Mouse (Mus musculus) induced T-regulatory cell, adult 2 months (primary cell): ENCODE data around the gene Tchhl1.

Experiments used
- DNase-seq: peaks from one replicate; pipeline ENCODE4 v3.0.0-alpha.2; 2012; ENCODE audit warnings: low read depth

The Tchhl1 gene

DNA sequence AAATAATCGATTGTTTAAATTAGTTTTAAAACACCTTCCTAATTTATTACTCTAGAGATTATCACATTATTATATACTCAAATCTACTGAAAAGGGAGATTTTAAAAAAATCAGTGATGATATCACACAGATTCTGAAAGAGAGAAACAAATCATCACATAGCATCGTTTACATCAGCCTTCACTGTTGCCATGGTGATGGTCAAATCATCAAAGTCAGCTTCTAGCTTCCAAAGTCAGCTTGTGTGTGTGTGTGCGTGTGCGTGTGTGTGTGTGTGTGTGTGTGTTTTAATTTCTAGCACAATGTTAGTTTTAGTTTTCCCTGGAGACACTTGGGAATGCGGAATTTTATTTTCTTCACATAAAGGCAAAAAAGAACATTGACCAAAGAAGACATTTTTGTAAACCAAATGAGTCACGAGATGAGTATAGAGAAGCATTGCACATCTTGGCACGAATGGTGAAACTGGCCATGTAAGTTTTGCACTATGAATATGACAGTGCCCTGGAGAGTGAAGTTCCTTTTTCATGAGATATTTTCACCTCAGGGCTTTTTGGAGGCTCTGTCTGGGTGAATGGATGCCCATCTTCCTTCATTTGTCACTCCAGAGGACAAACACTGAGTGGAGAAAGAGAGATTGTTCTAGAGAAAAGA lies 36.1 kb downstream of the Tchhl1 start:
- DNase-seq: peak; percentile 76

DNA sequence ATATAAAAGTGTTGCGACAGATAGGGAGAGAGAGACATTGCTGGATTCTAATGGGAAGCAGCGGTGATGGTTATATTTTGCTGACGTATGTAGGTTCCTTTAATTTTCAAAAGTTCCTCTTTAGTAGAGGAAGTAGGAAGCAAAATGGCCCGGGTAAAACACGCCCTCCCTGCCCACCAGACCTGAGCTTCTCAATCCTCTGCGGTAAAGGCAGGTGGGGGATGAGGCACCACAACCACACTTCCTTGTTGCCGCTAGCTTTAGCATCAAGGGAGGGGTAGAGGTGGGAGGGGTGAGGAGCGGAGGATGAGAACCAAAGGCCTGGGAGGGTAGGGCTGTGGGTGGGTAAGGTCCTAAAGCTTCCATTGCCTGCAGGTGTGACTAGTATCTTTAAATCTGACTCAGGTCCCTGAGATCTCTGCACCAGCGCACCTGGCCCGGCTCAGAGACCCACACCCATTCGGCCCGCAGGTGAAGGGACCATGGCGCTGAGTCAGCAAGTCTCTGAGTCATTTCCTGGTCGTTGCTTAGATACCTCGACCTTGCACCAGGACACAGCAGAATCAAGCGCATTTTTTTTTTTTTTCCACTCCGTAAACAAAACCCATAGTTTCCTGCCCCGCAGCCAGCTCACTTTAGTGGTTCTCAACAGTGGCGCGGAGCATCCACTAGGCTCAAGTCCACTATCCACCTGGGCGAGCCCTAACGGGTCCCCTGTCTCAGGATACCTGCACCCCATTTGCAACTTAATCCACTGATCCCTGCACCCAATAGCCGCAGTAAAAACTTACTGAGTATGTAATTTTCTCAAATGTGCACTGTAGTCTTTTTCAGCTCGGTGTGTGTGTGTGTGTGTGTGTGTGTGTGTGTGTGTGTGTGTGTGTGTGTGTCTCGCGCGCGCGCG lies 37.7 kb downstream of the Tchhl1 start:
- DNase-seq: peak; percentile 97

DNA sequence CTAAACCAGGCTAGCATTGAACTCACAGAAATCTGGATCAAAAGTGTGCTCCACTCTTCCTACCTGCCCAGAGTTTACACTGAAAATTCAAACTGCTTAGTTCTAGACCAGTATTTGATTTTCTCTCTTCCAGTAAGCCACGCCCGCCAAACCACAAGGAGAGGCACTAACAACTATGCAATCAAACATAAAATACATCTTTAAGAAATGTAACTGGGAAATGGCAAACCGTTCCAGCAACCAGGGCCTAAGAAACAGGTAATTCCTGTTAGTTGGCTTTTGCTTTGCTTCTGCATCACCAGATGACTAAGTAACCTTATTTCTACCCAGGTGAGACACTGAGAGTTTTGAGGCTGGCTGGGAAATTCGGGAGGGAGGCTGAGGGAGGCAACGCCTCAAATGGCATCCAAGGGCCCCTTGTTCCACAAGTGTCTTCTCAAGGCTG lies 38.3 kb downstream of the Tchhl1 start:
- DNase-seq: peak; percentile 74

DNA sequence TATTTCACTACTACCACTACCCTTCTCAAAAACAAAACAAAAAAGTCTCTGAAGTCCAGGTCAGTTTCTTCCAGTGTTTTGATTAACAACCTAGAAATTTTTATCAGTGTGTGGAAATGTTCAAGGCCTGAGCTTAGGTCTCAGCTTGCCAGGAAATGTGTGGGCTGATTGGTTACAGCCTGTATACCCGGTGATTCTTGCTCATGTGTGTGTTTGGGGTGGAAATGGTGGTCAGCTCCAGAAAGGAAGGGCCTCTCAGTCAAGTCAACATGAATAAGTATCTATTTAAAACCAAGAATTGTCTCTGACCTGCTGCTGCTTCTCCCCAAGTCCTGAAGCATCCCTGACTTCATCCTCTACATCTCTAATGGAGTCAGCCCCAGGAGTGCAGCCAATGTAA lies 40.7 kb downstream of the Tchhl1 start:
- DNase-seq: peak; percentile 50

DNA sequence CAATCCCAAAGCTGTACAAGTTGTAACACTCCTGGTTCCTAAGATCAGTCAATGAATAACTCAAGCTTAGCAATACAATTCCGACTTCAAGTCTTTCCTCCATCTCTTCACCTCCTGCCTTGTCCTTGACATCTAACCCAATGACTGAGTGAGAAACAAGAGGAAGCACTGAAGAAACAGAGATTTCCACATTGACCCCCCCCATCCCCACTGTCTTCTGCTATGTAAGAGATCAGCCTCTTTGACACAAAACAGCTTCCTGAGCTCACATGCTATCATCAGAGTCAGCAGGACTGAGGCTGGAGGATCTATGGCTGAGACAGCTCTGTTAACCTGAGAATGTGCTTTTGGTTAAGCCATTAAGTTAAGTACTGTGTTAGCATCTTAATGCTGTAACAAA lies 42.5 kb downstream of the Tchhl1 start:
- no peak for DNase-seq

DNA sequence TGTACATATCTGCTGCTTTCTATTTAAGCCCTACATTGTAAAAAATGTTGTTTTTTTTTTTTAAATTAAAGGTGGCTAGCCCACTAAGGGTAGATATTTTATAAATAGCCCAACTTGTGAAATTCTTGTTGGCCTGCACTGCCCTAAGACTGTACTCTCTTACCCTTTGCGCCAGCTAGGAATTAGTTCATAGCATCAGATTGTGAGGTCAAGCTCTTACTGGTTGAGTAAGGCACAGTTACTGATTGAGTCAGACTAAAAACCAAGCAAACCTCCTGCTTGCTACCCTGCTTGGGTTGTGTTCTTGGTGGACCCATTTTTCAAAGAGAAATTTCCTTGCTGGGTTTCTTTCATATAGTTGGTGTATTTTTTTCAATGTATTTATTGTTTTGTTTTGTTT lies 43.2 kb downstream of the Tchhl1 start:
- DNase-seq: no peak

DNA sequence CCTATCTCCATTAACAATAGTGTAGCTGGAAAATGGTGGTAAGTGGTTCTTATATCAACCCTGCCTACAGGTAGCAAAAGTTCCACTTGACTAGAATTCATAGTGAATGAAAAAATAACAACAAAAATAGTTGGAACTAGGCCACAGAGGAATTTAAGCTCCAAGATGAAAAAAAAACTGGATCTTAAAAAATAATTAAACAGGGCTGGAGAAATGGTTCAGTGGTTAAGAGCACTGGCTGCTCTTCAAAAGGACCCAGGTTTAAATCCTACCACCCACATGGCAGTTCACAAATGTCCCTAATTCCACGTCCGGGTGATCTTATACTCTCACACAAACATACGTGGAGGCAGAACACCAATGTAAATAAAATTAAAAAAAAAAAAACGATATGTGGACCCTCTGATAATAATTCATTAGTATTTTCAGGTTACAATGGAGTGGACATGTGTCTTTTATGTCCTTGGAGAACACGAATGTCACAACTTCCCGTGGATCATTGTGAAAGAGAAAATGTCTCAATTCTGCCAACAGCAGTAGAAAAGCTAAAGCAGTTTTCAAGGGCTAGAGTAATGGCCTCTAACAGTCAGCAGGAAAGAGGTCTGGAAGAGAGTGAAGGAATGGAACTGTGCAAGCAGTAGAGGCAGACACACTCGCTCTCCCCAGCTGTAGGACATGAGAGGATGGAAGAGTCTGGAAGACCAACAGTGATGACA lies 44.0 kb downstream of the Tchhl1 start:
- DNase-seq: no peak

DNA sequence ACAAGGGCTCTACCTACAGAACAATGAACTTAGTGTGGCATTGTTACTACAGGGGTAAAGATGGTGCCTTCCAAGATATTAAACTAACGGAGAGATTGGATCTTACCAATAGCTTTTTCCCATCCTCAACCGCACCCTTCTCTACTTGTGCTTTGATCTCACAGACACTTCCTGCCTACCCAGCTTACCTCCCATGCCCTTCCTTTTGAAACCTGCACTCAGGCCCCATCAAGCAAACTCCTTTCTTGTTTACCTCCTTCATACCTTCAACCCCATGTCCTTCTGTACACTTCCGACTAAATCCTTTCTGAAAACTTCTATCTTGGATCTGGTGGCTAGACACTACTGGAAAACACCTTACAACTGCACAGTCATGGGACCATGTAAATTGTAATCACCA lies 46.1 kb downstream of the Tchhl1 start:
- peak; percentile 64 for DNase-seq

DNA sequence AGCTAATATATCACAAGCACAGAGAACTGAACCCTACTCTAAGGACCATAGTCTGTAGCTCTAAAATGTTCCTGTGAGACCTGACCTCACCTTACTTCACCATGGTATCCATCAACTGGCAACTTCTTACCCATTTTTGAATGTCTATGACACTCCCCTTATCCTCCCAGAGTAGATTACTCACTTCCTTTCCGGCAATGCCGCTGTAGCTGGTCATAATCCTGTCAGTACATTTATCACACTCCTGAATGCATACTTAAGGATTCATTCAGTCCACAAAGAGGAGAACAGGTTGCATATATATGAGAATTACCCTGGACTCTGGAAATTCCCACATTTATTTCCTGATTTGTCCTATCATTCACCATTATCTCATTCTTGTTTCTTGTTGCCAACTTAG lies 48.8 kb downstream of the Tchhl1 start:
- DNase-seq: no peak

DNA sequence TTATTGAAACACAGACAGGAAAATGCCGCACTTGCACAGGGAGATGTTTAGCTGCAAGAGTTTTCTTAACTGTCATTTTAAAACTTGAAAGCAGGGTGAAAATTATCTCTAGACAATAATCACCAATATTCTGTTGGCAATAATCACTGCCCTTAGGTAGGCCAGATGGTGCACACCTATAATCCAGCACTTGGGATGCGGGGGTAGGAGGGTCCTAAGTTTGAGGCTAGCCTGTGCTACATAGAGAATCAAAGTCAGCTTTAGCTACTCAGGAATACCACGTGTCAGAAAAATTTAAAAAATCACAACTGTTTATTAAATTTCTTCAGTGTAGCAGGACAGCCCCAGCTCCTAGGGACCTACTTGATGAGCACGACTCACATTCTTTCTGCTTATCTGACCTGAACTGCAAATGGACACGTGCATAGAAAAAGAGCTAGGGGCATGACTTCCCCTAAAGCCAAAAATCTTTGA lies 51.3 kb downstream of the Tchhl1 start:
- DNase-seq: no peak

DNA sequence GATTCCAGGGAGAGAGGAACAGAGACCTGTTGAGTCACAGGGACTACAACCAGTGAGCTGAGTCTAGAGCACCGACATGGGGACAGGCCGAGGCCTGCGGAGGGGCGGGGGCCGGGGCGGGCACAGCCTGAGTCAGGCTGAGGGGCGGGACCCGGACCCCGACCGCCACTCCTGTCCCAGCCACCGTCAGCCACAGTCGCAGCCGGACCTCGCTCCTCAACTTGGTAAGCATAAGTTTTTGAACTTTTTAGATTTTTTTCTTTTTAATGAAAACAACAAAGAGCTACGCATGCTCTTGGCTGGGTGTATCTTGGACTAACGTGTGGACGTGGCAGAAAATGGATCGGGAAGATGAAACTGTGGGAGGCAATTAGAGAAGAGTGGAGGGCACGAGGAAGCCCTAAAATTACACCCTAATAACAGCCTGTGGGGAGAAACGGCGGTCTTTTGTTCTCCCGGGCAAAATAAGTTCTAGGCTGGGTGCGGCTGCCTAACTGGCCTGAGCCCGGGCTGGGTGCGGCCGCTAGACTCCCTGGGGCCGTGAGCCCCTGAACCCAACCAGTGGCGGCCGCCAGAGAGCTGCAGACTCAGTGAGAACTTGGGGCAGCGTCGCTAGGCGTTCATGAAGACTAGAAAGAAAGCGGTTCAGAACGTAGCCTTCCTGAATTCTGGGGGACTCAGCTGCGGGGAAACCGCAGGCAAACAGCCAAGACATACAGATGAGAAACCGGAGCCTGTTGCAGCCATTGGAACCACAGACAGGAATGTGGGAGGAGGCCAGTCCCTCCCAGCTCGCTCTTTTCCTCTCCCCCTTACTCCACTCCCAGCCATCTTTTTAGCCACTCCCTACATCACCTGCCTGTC lies 52.0 kb downstream of the Tchhl1 start, which contains the start of gene S100a11:
Gene S100a11, plus strand, starts transcription at position 159 of the 864 bp plus-strand sequence.
- peak; percentile 77 for DNase-seq
